In genomic region chr2:181577981-181578581, GRCm38 (mm10) we compare ENCODE assay signal across 10 mouse cellular contexts. TPM values are rescaled to one million over a fixed set of nuclear protein-coding genes. Genes with fewer than 3 reads are reported as not detected.
DNase-seq lines count a peak whose midpoint lies in the region; ATAC-seq and TF ChIP-seq lines count a peak whose summit lies in the region.
"Had no signal": no experiment of that assay in that cellular context is flagged by ENCODE, and none has a peak within 500 bp of the region (broad histone marks: within the 10 kb centered on the region; RNA-seq: fewer than 3 reads in every experiment).

No protein-coding gene starts in this region.

- peak overlapping the region; percentile 28; the same call in 1 of the 2 replicates for H3K9ac ChIP-seq in embryonic facial prominence, embryonic 12.5 days
- H3K9ac ChIP-seq in intestine, embryonic 14.5 days (ENCODE audit: low read length) = no peak overlapping the region
- no peak overlapping the region for H3K9ac ChIP-seq in intestine, embryonic 16.5 days (ENCODE audit: low read depth, low read length)
- peak overlapping the region; percentile 8; the same call in 1 of the 2 replicates for H3K9ac ChIP-seq in liver, embryonic 11.5 days (ENCODE audit: low read depth, low read length)
- H3K9ac ChIP-seq in lung, postnatal 0 days (replicated peaks; ENCODE audit: low read depth) = no peak overlapping the region
- H3K9ac ChIP-seq in hindbrain, embryonic 16.5 days (ENCODE audit: low read depth, low read length) = no peak overlapping the region

- H3K27ac ChIP-seq in embryonic facial prominence, embryonic 12.5 days = no peak overlapping the region
- H3K27ac ChIP-seq in embryonic facial prominence, embryonic 10.5 days (replicated peaks) = no peak overlapping the region
- no peak overlapping the region for H3K27ac ChIP-seq in intestine, embryonic 14.5 days (ENCODE audit: low read depth)
- no peak overlapping the region for H3K27ac ChIP-seq in intestine, embryonic 16.5 days (ENCODE audit: low read length)
- peak overlapping the region; percentile 80 for H3K27ac ChIP-seq in liver, embryonic 11.5 days (ENCODE audit: low read depth, low read length)
- H3K27ac ChIP-seq in lung, postnatal 0 days (ENCODE audit: low read length) = no peak overlapping the region
- no peak overlapping the region for H3K27ac ChIP-seq in hindbrain, embryonic 16.5 days (ENCODE audit: low read depth, low read length)

- ATAC-seq in embryonic facial prominence, embryonic 12.5 days (ENCODE audit: insufficient number of reproducible peaks, insufficient read depth, low FRiP score, low TSS enrichment) = no peak
- ATAC-seq in intestine, embryonic 14.5 days (replicated peaks; ENCODE audit: low FRiP score, low TSS enrichment, low read depth) = no peak
- no peak for ATAC-seq in intestine, embryonic 16.5 days
- peak; percentile 46 for ATAC-seq in liver, embryonic 11.5 days (replicated peaks; ENCODE audit: low FRiP score)
- ATAC-seq in lung, postnatal 0 days = no peak
- no peak for ATAC-seq in hindbrain, embryonic 16.5 days

- H3K4me2 ChIP-seq in embryonic facial prominence, embryonic 12.5 days (replicated peaks) = no peak overlapping the region
- H3K4me2 ChIP-seq in intestine, embryonic 14.5 days (ENCODE audit: low read length) = no peak overlapping the region
- no peak overlapping the region for H3K4me2 ChIP-seq in intestine, embryonic 16.5 days (ENCODE audit: low read depth, low read length)
- peak overlapping the region; percentile 54 for H3K4me2 ChIP-seq in liver, embryonic 11.5 days
- H3K4me2 ChIP-seq in lung, postnatal 0 days (replicated peaks; ENCODE audit: low read depth, low read length) = no peak overlapping the region
- no peak overlapping the region for H3K4me2 ChIP-seq in hindbrain, embryonic 16.5 days (ENCODE audit: low read length)

- no peaks in the 10 kb centered on the region for H3K27me3 ChIP-seq in embryonic facial prominence, embryonic 12.5 days
- no peaks in the 10 kb centered on the region for H3K27me3 ChIP-seq in embryonic facial prominence, embryonic 10.5 days (replicated peaks; ENCODE audit: low read depth, poor library complexity, severe bottlenecking)
- no peaks in the 10 kb centered on the region for H3K27me3 ChIP-seq in intestine, embryonic 14.5 days (replicated peaks; ENCODE audit: control insufficient read depth, insufficient read depth, low read length)
- H3K27me3 ChIP-seq in intestine, embryonic 16.5 days (replicated peaks; ENCODE audit: control insufficient read depth, insufficient read depth, low read length) = no peaks in the 10 kb centered on the region
- no peaks in the 10 kb centered on the region for H3K27me3 ChIP-seq in liver, embryonic 11.5 days (replicated peaks; ENCODE audit: control insufficient read depth, insufficient read depth, low read length)
- no peaks in the 10 kb centered on the region for H3K27me3 ChIP-seq in lung, postnatal 0 days (replicated peaks; ENCODE audit: insufficient read depth, low read length)
- no peaks in the 10 kb centered on the region for H3K27me3 ChIP-seq in hindbrain, embryonic 16.5 days (replicated peaks; ENCODE audit: control insufficient read depth, insufficient read depth, low read length)

- no peak for TF ChIP-seq EP300 in lung, postnatal 0 days (IDR thresholded peaks at IDR 0.05)

- H3K9me3 ChIP-seq in embryonic facial prominence, embryonic 12.5 days = no peaks in the 10 kb centered on the region
- no peaks in the 10 kb centered on the region for H3K9me3 ChIP-seq in embryonic facial prominence, embryonic 10.5 days
- no peaks in the 10 kb centered on the region for H3K9me3 ChIP-seq in intestine, embryonic 14.5 days (ENCODE audit: control insufficient read depth, low read length)
- H3K9me3 ChIP-seq in intestine, embryonic 16.5 days (ENCODE audit: control insufficient read depth, low read length) = no peaks in the 10 kb centered on the region
- no peaks in the 10 kb centered on the region for H3K9me3 ChIP-seq in liver, embryonic 11.5 days (ENCODE audit: control insufficient read depth, low read length)
- no peaks in the 10 kb centered on the region for H3K9me3 ChIP-seq in lung, postnatal 0 days (ENCODE audit: low read length)
- no peaks in the 10 kb centered on the region for H3K9me3 ChIP-seq in hindbrain, embryonic 16.5 days (ENCODE audit: control insufficient read depth, low read length)

- no peak for TF ChIP-seq CTCF in lung, postnatal 0 days (IDR thresholded peaks at IDR 0.05)

- peaks cover 20% of the 10 kb centered on the region for H3K4me1 ChIP-seq in embryonic facial prominence, embryonic 12.5 days
- peaks cover 30% of the 10 kb centered on the region for H3K4me1 ChIP-seq in embryonic facial prominence, embryonic 10.5 days
- peaks cover 24% of the 10 kb centered on the region for H3K4me1 ChIP-seq in intestine, embryonic 14.5 days (replicated peaks; ENCODE audit: control insufficient read depth, insufficient read depth, low read length)
- peaks cover 22% of the 10 kb centered on the region for H3K4me1 ChIP-seq in intestine, embryonic 16.5 days (ENCODE audit: control insufficient read depth, insufficient read depth, low read length)
- H3K4me1 ChIP-seq in liver, embryonic 11.5 days (replicated peaks; ENCODE audit: control insufficient read depth, insufficient read depth, low read length) = peaks cover 52% of the 10 kb centered on the region
- peaks cover 9% of the 10 kb centered on the region for H3K4me1 ChIP-seq in lung, postnatal 0 days (ENCODE audit: insufficient read depth, low read depth, low read length)
- peaks cover 24% of the 10 kb centered on the region for H3K4me1 ChIP-seq in hindbrain, embryonic 16.5 days (ENCODE audit: control insufficient read depth, insufficient read depth, low read depth, low read length)

- 84% methylated on average over 7 of the region's 7 CpGs for WGBS in embryonic facial prominence, embryonic 12.5 days
- WGBS in embryonic facial prominence, embryonic 10.5 days = 84% methylated on average over 7 of the region's 7 CpGs
- 78% methylated on average over 7 of the region's 7 CpGs for WGBS in intestine, embryonic 14.5 days
- 81% methylated on average over 7 of the region's 7 CpGs for WGBS in intestine, embryonic 16.5 days
- 59% methylated on average over 7 of the region's 7 CpGs for WGBS in liver, embryonic 11.5 days
- 70% methylated on average over 7 of the region's 7 CpGs for WGBS in lung, postnatal 0 days
- 77% methylated on average over 7 of the region's 7 CpGs for WGBS in hindbrain, embryonic 16.5 days

- H3K36me3 ChIP-seq in embryonic facial prominence, embryonic 12.5 days = peaks cover 4% of the 10 kb centered on the region; the same call in 1 of the 2 replicates
- peaks cover 25% of the 10 kb centered on the region for H3K36me3 ChIP-seq in embryonic facial prominence, embryonic 10.5 days (replicated peaks)
- peaks cover 18% of the 10 kb centered on the region for H3K36me3 ChIP-seq in intestine, embryonic 14.5 days (ENCODE audit: control insufficient read depth, insufficient read depth, low read length)
- no peaks in the 10 kb centered on the region for H3K36me3 ChIP-seq in intestine, embryonic 16.5 days (ENCODE audit: control insufficient read depth, insufficient read depth, low read length)
- H3K36me3 ChIP-seq in liver, embryonic 11.5 days (ENCODE audit: control insufficient read depth, insufficient read depth, low read length) = peaks cover under 1% of the 10 kb centered on the region; the same call in 1 of the 2 replicates
- H3K36me3 ChIP-seq in lung, postnatal 0 days (ENCODE audit: insufficient read depth, low read length) = peaks cover 12% of the 10 kb centered on the region; the same call in 1 of the 2 replicates
- H3K36me3 ChIP-seq in hindbrain, embryonic 16.5 days (ENCODE audit: control insufficient read depth, insufficient read depth, low read length) = no peaks in the 10 kb centered on the region; the same call in 1 of the 2 replicates

- no peak overlapping the region for H3K4me3 ChIP-seq in embryonic facial prominence, embryonic 12.5 days
- H3K4me3 ChIP-seq in embryonic facial prominence, embryonic 10.5 days = no peak overlapping the region
- no peak overlapping the region for H3K4me3 ChIP-seq in intestine, embryonic 14.5 days (ENCODE audit: low read depth, low read length)
- no peak overlapping the region for H3K4me3 ChIP-seq in intestine, embryonic 16.5 days (ENCODE audit: low read length)
- H3K4me3 ChIP-seq in liver, embryonic 11.5 days (ENCODE audit: low read depth, low read length) = peak overlapping the region; percentile 1; the same call in 1 of the 2 replicates
- H3K4me3 ChIP-seq in lung, postnatal 0 days (ENCODE audit: low read depth, low read length) = no peak overlapping the region
- H3K4me3 ChIP-seq in hindbrain, embryonic 16.5 days (ENCODE audit: low read length) = no peak overlapping the region

- DNase-seq in embryonic facial prominence, embryonic 10.5 days (ENCODE audit: low spot score) = no peak
- peak; percentile 43 for DNase-seq in intestine, embryonic 14.5 days (ENCODE audit: low spot score)
- DNase-seq in c-Kit-positive CD71-positive TER-119-negative erythroid progenitor cells, embryonic 14.5 days (ENCODE audit: low read depth) = peak; percentile 57
- DNase-seq in liver, embryonic 11.5 days (ENCODE audit: low spot score) = peak; percentile 39
- no peak for DNase-seq in lung, postnatal 0 days (ENCODE audit: low spot score)
- DNase-seq: heart, adult 18-20 months; thymus, postnatal 14 days had no signal

RNA-seq across cellular contexts. Expression of gene Uckl1, which starts 6.6 kb away (rescaled TPM):
- 39.0 and 45.1 TPM in 2 replicates for polyA plus RNA-seq in embryonic facial prominence, embryonic 12.5 days (2016; fragmentation: Nextera tagmentation; extraction: Ambion mirVana)
- polyA plus RNA-seq in embryonic facial prominence, embryonic 10.5 days (2016; fragmentation: Nextera tagmentation; extraction: Ambion mirVana) = 41.1 and 41.3 TPM in 2 replicates
- polyA plus RNA-seq in intestine, embryonic 14.5 days (2014; fragmentation: Nextera tagmentation; extraction: Ambion mirVana) = 62.8 and 65.1 TPM in 2 replicates
- polyA plus RNA-seq in intestine, embryonic 16.5 days (2015; fragmentation: Nextera tagmentation; extraction: Ambion mirVana) = 75.0 and 78.0 TPM in 2 replicates
- 44.5 and 51.2 TPM in 2 replicates for polyA plus RNA-seq in liver, embryonic 11.5 days (2014; fragmentation: Nextera tagmentation; extraction: Ambion mirVana)
- 41.8 and 43.3 TPM in 2 replicates for polyA plus RNA-seq in lung, postnatal 0 days (2015; fragmentation: Nextera tagmentation; extraction: Ambion mirVana)
- 58.5 and 59.4 TPM in 2 replicates for polyA plus RNA-seq in hindbrain, embryonic 16.5 days (2015; fragmentation: Nextera tagmentation; extraction: Ambion mirVana)

RNA-seq across cellular contexts. Expression of gene Prpf6, which starts 13.6 kb away (rescaled TPM):
- polyA plus RNA-seq in embryonic facial prominence, embryonic 12.5 days (2016; fragmentation: Nextera tagmentation; extraction: Ambion mirVana) = 74.4 and 74.8 TPM in 2 replicates
- polyA plus RNA-seq in embryonic facial prominence, embryonic 10.5 days (2016; fragmentation: Nextera tagmentation; extraction: Ambion mirVana) = 77.2 and 82.6 TPM in 2 replicates
- polyA plus RNA-seq in intestine, embryonic 14.5 days (2014; fragmentation: Nextera tagmentation; extraction: Ambion mirVana) = 53.6 and 59.9 TPM in 2 replicates
- 52.2 and 52.7 TPM in 2 replicates for polyA plus RNA-seq in intestine, embryonic 16.5 days (2015; fragmentation: Nextera tagmentation; extraction: Ambion mirVana)
- polyA plus RNA-seq in liver, embryonic 11.5 days (2014; fragmentation: Nextera tagmentation; extraction: Ambion mirVana) = 63.0 and 68.5 TPM in 2 replicates
- 32.3 and 33.6 TPM in 2 replicates for polyA plus RNA-seq in lung, postnatal 0 days (2015; fragmentation: Nextera tagmentation; extraction: Ambion mirVana)
- polyA plus RNA-seq in hindbrain, embryonic 16.5 days (2015; fragmentation: Nextera tagmentation; extraction: Ambion mirVana) = 57.3 and 63.6 TPM in 2 replicates

RNA-seq across cellular contexts. Expression of gene Zfp512b, which starts 14.5 kb away (rescaled TPM):
- polyA plus RNA-seq in embryonic facial prominence, embryonic 12.5 days (2016; fragmentation: Nextera tagmentation; extraction: Ambion mirVana) = 95.3 and 101 TPM in 2 replicates
- polyA plus RNA-seq in embryonic facial prominence, embryonic 10.5 days (2016; fragmentation: Nextera tagmentation; extraction: Ambion mirVana) = 56.0 and 59.1 TPM in 2 replicates
- 35.0 TPM in 2 replicates for polyA plus RNA-seq in intestine, embryonic 14.5 days (2014; fragmentation: Nextera tagmentation; extraction: Ambion mirVana)
- 20.5 and 20.9 TPM in 2 replicates for polyA plus RNA-seq in intestine, embryonic 16.5 days (2015; fragmentation: Nextera tagmentation; extraction: Ambion mirVana)
- polyA plus RNA-seq in liver, embryonic 11.5 days (2014; fragmentation: Nextera tagmentation; extraction: Ambion mirVana) = 31.2 and 33.9 TPM in 2 replicates
- polyA plus RNA-seq in lung, postnatal 0 days (2015; fragmentation: Nextera tagmentation; extraction: Ambion mirVana) = 21.8 and 24.4 TPM in 2 replicates
- 44.9 and 65.1 TPM in 2 replicates for polyA plus RNA-seq in hindbrain, embryonic 16.5 days (2015; fragmentation: Nextera tagmentation; extraction: Ambion mirVana)

RNA-seq across cellular contexts. Expression of gene Samd10, which starts 20.9 kb away (rescaled TPM):
- polyA plus RNA-seq in embryonic facial prominence, embryonic 12.5 days (2016; fragmentation: Nextera tagmentation; extraction: Ambion mirVana) = 16.4 and 17.9 TPM in 2 replicates
- 24.9 and 25.5 TPM in 2 replicates for polyA plus RNA-seq in embryonic facial prominence, embryonic 10.5 days (2016; fragmentation: Nextera tagmentation; extraction: Ambion mirVana)
- 25.4 and 26.4 TPM in 2 replicates for polyA plus RNA-seq in intestine, embryonic 14.5 days (2014; fragmentation: Nextera tagmentation; extraction: Ambion mirVana)
- polyA plus RNA-seq in intestine, embryonic 16.5 days (2015; fragmentation: Nextera tagmentation; extraction: Ambion mirVana) = 23.9 TPM in 2 replicates
- polyA plus RNA-seq in liver, embryonic 11.5 days (2014; fragmentation: Nextera tagmentation; extraction: Ambion mirVana) = 6.2 and 6.8 TPM in 2 replicates
- 20.8 and 21.3 TPM in 2 replicates for polyA plus RNA-seq in lung, postnatal 0 days (2015; fragmentation: Nextera tagmentation; extraction: Ambion mirVana)
- 192 and 201 TPM in 2 replicates for polyA plus RNA-seq in hindbrain, embryonic 16.5 days (2015; fragmentation: Nextera tagmentation; extraction: Ambion mirVana)

RNA-seq across cellular contexts. Expression of gene Dnajc5, which starts 57.8 kb away (rescaled TPM):
- polyA plus RNA-seq in embryonic facial prominence, embryonic 12.5 days (2016; fragmentation: Nextera tagmentation; extraction: Ambion mirVana) = 93.9 and 103 TPM in 2 replicates
- 93.3 and 93.4 TPM in 2 replicates for polyA plus RNA-seq in embryonic facial prominence, embryonic 10.5 days (2016; fragmentation: Nextera tagmentation; extraction: Ambion mirVana)
- 79.4 and 79.8 TPM in 2 replicates for polyA plus RNA-seq in intestine, embryonic 14.5 days (2014; fragmentation: Nextera tagmentation; extraction: Ambion mirVana)
- polyA plus RNA-seq in intestine, embryonic 16.5 days (2015; fragmentation: Nextera tagmentation; extraction: Ambion mirVana) = 73.5 and 74.1 TPM in 2 replicates
- 61.1 and 65.6 TPM in 2 replicates for polyA plus RNA-seq in liver, embryonic 11.5 days (2014; fragmentation: Nextera tagmentation; extraction: Ambion mirVana)
- 57.2 and 59.5 TPM in 2 replicates for polyA plus RNA-seq in lung, postnatal 0 days (2015; fragmentation: Nextera tagmentation; extraction: Ambion mirVana)
- 284 and 286 TPM in 2 replicates for polyA plus RNA-seq in hindbrain, embryonic 16.5 days (2015; fragmentation: Nextera tagmentation; extraction: Ambion mirVana)

Comparison
In these comparisons a context has a peak if more than half of its experiments do, and no peak if none do; other contexts are left out.
1. H3K9ac ChIP-seq: peak in embryonic facial prominence, embryonic 12.5 days (single experiment) and liver, embryonic 11.5 days (single experiment); none in intestine, embryonic 14.5 days (single experiment), intestine, embryonic 16.5 days (single experiment), lung, postnatal 0 days (single experiment) and hindbrain, embryonic 16.5 days (single experiment).
2. DNase-seq: peak in intestine, embryonic 14.5 days (single experiment), c-Kit-positive CD71-positive TER-119-negative erythroid progenitor cells, embryonic 14.5 days (single experiment) and liver, embryonic 11.5 days (single experiment); none in embryonic facial prominence, embryonic 10.5 days (single experiment) and lung, postnatal 0 days (single experiment).